Mouse (Mus musculus) lung, postnatal 0 days (tissue): Measurements from ENCODE around the gene Psma5.

Experiments
- CTCF ChIP-seq: IDR thresholded peaks from 2 replicates; pipeline ENCODE4 v1.5.1; 2016; ENCODE audit warnings: antibody characterized with exemption, mild to moderate bottlenecking
- EP300 ChIP-seq: IDR thresholded peaks from 2 replicates; pipeline ENCODE4 v1.6.1; 2016; ENCODE audit warnings: antibody characterized with exemption, mild to moderate bottlenecking, control low read depth

DNA sequence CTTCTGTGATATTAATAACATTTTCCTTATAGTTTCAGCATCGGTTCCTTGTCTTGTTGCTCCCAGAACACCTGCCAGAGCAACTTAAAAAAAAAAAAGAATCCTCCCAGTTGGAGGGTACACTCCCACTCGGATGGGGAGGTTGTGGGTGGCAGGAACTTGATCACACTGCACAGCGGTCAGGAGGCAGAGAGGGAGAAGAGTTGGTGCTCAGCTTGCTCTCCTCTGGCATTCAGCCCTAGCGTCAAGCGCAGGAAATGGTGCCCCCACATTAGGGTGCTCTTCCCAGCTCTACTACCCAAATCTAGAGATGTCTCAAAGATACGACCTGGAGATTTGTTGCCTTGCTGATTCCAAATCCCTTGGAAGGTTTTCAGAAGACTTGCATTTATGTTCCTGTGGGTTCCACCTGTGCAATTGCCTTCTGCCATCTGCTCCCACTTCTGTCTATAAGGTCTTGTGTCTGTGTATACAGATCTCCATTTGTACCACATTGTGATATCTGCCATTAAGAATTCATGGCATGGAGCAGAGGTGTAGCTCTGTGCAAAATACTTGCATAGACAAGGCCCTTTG is 43.8 kb downstream of the Psma5 start:
- TF ChIP-seq EP300 (no peak), CTCF (no peak)
